Mouse (Mus musculus) embryonic facial prominence, embryonic 10.5 days (tissue): ENCODE data around the gene Supt4a. TPM values are rescaled to one million over a fixed set of nuclear protein-coding genes. Genes with fewer than 3 reads are reported as not detected.

Source experiments
- DNase-seq: peaks from one replicate; pipeline ENCODE4 v3.0.0-alpha.2; 2017; ENCODE audit warnings: low spot score
- H3K27ac ChIP-seq: fragments of 300-500 bp; sonication (generic); replicated peaks from 2 replicates; pipeline ENCODE4 v1.5.1; 2016; ENCODE audit warnings: mild to moderate bottlenecking
- H3K27me3 ChIP-seq: fragments of 300-500 bp; sonication (generic); replicated peaks from 2 replicates; pipeline ENCODE4 v1.6.1; 2016; ENCODE audit warnings: low read depth, mild to moderate bottlenecking; ENCODE audit not compliant: poor library complexity, severe bottlenecking
- H3K36me3 ChIP-seq: fragments of 300-500 bp; sonication (generic); replicated peaks from 2 replicates; pipeline ENCODE4 v1.6.1; 2016; ENCODE audit warnings: mild to moderate bottlenecking, moderate library complexity
- H3K4me1 ChIP-seq: fragments of 300-500 bp; sonication (generic); 2 replicates; pipeline ENCODE4 v1.6.1; 2016
- H3K4me3 ChIP-seq: fragments of 300-500 bp; sonication (generic); 2 replicates; pipeline ENCODE4 v1.5.1; 2016; ENCODE audit warnings: mild to moderate bottlenecking, moderate library complexity
- H3K9me3 ChIP-seq: fragments of 300-500 bp; sonication (generic); 2 replicates; pipeline ENCODE4 v1.6.1; 2016; ENCODE audit warnings: mild to moderate bottlenecking
- WGBS: fragments of 180-500 bp; shearing (Covaris S2); methylation state at CpG from one replicate; pipeline ENCODE4 v1.1.7; 2016; 5-methylcytosine and 5-hydroxymethylcytosine counted together
- polyA plus RNA-seq: library from polyadenylated mRNA; unstranded; fragments of >200 nt; fragmentation: Nextera tagmentation; extraction: Ambion mirVana; gene quantifications from 2 replicates; pipeline ENCODE4 v1.2.1, GENCODE M21; 2016

Gene Supt4a
- polyA plus RNA-seq, 1 experiment from 2014 or later, result 185 TPM

DNA sequence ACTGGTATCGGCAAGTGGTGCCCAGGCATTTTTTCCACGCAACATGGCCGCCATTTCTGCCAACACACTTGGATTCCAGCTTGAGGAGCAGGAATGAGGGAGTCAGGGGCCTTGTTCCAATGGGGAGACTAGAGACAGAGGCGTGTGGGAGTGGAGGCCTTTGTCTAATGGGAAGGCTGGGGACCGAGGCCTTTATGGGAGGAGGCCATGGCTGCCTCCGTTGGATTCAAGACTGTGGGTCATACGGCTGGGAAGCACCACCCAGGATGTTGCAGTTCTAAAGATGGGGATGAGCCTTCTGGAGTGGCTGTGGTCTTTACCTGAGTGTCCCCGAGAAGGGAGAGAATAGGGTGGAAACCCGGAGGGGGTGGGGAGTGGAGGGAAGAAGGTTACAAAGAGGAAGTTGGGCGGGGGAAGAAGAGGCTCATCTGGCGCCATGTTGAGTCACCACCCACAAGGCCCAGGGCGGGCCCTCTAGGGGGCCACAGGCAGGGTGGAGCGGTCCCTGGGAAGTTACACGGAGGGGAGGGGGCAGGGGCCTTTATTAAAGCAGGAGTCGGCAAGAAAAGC lies 19.0 kb downstream of the Supt4a start:
- H3K4me3 ChIP-seq, result peak overlapping the region; percentile 31
- 0 out of 2 replicates have a peak overlapping the region, but pooled peaks have one; percentile 30 for H3K27ac ChIP-seq
- DNase-seq, result no peak
- 81% methylated on average over 15 of the region's 15 CpGs for WGBS
- no peaks in the 10 kb centered on the region for H3K36me3 ChIP-seq
- H3K9me3 ChIP-seq, result no peaks in the 10 kb centered on the region
- peaks cover 28% of the 10 kb centered on the region for H3K27me3 ChIP-seq
- H3K4me1 ChIP-seq, result peaks cover 27% of the 10 kb centered on the region

DNA sequence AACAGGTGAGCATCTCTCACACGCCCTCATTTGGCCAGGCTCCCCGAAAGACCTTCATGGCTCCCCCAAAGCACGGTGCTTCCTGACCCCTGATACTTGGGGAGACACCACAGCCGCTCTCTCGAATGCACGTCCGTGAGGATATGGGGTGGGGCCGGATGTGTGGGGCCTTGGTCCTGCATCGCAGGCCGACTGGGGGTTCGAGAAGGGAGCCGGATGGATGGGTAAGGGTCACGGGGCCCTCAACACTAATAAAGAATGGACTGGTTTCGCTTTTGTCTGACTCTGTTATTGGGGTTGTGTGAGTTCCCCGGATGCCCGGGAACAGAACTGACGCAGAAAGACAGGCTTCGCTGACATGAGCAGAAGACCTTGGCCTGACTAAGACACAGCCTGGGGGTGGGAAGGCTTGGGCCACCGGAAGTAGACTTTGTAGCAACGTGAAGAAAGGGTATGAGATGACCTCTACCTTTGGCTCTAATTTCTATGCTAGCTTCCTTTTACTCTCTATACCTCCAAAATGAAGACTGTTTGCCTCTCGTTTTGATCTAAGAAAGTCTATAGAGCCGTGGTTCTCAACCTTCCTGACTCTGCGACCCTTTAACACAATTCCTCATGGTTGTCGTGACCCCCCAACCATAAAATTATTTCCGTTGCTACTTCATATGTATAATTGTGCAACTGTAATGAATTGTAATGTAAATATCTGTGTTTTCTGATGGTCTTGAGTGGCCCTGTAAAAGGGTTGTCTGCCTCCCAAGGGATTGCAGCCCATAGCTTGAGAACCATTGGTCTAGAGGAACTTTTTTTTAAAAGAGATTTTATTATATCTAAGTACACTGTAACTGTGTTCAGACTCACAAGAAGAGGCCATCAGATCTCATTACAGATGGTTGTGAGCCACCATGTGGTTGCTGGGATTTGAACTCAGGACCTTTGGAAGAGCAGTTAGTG lies 19.9 kb downstream of the Supt4a start:
- no peak overlapping the region for H3K27ac ChIP-seq
- H3K9me3 ChIP-seq, result no peaks in the 10 kb centered on the region
- peaks cover 38% of the 10 kb centered on the region for H3K27me3 ChIP-seq
- H3K4me1 ChIP-seq, result peaks cover 21% of the 10 kb centered on the region
- 91% methylated on average over 25 of the region's 25 CpGs for WGBS
- no peaks in the 10 kb centered on the region for H3K36me3 ChIP-seq
- DNase-seq, result no peak
- H3K4me3 ChIP-seq, result peak overlapping the region; percentile 31; the same call in 1 of the 2 replicates

DNA sequence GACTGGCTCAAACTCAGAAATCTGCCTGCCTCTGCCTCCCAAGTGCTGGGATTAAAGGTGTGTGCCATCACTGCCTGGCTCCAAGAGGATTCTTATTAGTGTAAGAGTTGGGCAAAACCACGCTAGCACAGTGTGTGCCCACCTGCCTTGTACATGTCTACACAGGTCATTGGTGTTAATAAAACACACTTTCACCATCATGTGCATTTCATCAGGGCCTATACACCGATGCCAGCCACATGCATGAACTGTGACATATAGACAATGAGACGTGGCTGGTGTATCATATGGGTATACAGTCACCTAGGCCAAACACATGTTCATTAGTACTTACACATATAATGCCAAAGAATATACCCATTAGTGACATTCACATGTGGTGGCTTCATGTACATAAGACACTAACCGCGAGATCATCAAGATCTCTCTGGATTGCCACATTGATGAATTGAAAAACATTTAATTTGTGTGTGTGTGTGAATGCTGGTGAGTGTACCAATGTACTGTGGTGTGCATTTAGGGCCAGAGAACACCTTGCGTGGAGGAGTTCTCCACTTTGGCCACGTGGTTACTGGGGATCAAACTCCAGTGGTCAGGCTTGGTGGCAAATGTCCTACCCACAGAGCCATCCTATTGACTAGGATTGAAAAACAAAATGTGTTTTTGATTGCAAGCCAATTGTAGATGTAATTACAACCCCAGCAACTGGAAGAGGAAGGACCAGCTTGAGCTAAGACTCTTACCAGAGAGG lies 21.0 kb downstream of the Supt4a start:
- peaks cover 24% of the 10 kb centered on the region for H3K4me1 ChIP-seq
- no peaks in the 10 kb centered on the region for H3K36me3 ChIP-seq
- DNase-seq, result no peak
- peaks cover 48% of the 10 kb centered on the region for H3K27me3 ChIP-seq
- WGBS, result 81% methylated on average over 7 of the region's 7 CpGs
- no peak overlapping the region for H3K4me3 ChIP-seq
- H3K27ac ChIP-seq, result no peak overlapping the region
- H3K9me3 ChIP-seq, result no peaks in the 10 kb centered on the region

DNA sequence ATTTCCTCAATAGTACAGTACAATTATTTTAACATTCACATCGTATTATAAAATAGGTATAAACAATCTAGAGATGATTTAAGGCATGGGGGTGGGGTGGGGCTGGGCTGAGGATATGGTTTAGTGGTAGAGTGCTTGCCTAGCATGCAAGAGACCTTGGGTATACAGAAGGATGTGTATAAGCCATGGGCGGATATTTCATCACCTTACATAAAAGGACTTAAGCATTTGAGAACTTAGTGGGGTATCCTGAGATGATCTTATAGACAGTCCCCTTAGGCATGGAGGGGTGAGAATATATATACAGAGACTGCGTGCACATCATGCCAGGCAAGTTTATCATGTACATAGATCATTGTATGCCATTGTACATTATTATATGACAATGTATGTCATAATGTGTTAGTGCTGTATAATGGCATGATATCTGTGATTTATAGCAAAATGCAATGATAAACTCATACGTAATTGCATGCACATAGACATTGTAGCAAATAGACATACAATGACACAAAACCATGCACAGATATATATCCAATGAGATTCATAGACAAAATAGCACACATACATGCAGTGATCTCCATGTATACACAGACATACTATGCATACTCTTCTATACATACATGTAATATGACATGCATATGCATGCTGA lies 21.7 kb downstream of the Supt4a start:
- WGBS, result 72% methylated on average over 4 of the region's 4 CpGs
- Histone ChIP-seq H3K36me3 (no peaks in the 10 kb centered on the region), H3K27ac (no peak overlapping the region), H3K27me3 (peaks cover 56% of the 10 kb centered on the region), H3K4me3 (no peak overlapping the region), H3K9me3 (no peaks in the 10 kb centered on the region), H3K4me1 (peaks cover 30% of the 10 kb centered on the region)
- no peak for DNase-seq

DNA sequence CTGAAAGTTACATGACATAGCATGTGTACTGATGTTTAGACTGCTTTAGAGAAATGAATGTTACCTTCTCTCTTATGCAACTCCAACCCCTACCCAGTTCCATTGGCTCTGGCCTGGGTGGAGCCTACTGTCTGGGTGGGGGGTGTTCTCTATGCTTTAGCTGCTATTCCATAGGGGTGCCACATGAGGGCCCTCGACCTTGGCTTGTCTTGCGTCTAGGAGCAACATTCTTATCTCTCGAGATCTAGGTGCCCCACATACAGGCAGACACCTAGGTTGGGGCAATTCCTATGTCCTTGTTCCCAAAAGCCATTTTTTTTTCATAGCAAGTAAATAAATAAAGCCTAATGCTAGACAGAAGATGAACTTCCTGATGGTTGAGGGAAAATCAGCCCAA lies 22.3 kb downstream of the Supt4a start:
- 7% methylated on average over 3 of the region's 3 CpGs for WGBS
- Histone ChIP-seq H3K27ac (no peak overlapping the region), H3K36me3 (no peaks in the 10 kb centered on the region), H3K4me1 (peaks cover 30% of the 10 kb centered on the region), H3K27me3 (peaks cover 61% of the 10 kb centered on the region), H3K9me3 (no peaks in the 10 kb centered on the region), H3K4me3 (no peak overlapping the region)
- DNase-seq, result no peak

DNA sequence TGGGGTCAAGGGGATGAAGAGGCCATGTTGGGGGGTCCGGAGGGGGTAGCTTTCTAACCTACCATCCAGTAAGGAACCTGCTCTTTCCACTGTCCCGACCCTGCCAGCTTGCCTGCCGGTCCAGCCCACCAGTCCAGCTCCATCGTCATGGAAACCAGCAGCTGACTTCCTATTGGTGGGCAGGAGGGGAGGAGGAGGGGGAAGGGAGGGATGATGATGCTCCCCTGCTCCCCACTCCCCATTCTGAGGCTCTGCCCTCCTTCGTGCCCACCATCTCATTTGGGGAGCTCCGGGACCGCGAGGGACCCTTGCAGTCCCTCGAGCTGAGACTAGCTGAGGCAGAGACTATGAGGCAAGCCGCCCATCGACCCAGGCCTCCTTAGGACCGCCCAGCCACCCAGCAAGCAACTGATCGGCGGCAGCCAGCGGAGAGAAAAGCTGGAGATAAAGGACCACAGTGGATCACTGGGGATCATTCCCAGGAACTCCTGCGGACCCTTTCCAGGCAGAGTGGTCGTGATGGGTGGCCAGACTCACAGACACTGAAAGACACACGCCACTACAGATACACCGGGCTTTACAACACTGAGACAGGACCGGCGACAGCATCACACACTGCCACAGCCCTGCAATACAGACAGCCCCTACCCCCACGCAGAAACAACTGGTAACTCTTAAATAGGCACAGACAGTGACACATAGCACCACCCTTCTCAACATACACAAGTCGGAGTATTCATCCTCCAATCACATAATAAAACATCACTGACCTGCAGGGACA lies 23.1 kb downstream of the Supt4a start, which contains the start of gene Tspoap1:
TSS of gene Tspoap1 (plus strand) at position 241 of the 781 bp plus-strand sequence.
- H3K4me1 ChIP-seq, result peaks cover 28% of the 10 kb centered on the region
- H3K4me3 ChIP-seq, result peak within 1 kb of the TSS; percentile 41
- peaks cover 70% of the 10 kb centered on the region for H3K27me3 ChIP-seq
- no peak within 1 kb of the TSS for H3K27ac ChIP-seq
- peak; percentile 57 for DNase-seq
- no peaks in the 10 kb centered on the region for H3K9me3 ChIP-seq
- WGBS, result 7% methylated on average over 23 of the region's 23 CpGs
- no peaks in the 10 kb centered on the region for H3K36me3 ChIP-seq

DNA sequence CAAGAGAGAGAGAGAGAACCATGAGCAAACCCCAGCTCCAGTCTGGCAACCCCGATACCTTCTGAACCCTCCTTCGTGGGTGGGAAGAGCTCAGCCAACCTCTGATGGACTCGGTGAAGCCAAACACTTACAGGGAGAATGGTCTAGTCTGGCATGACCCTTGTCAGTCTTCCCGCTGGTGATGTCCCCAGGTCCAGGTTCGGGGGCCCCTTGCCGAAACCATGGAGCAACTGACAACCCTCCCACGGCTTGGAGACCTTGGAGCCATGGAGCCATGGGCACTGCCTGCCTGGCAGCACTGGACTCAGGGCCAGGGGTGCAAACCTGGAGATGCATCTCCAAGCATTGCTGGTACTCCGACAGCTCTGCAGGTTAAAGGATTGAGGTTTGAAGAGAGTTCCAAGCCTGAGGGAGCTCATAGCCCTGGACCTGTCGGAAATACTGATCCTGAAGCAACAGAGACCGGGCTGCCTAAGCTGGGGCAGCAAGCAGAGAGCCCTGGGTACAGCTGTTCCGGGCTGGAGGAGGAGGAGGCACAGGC lies 23.9 kb downstream of the Supt4a start:
- Histone ChIP-seq H3K9me3 (no peaks in the 10 kb centered on the region), H3K27me3 (peaks cover 77% of the 10 kb centered on the region), H3K27ac (no peak overlapping the region), H3K4me3 (no peak overlapping the region), H3K4me1 (peaks cover 28% of the 10 kb centered on the region), H3K36me3 (no peaks in the 10 kb centered on the region)
- no peak for DNase-seq
- WGBS, result 62% methylated on average over 11 of the region's 11 CpGs

DNA sequence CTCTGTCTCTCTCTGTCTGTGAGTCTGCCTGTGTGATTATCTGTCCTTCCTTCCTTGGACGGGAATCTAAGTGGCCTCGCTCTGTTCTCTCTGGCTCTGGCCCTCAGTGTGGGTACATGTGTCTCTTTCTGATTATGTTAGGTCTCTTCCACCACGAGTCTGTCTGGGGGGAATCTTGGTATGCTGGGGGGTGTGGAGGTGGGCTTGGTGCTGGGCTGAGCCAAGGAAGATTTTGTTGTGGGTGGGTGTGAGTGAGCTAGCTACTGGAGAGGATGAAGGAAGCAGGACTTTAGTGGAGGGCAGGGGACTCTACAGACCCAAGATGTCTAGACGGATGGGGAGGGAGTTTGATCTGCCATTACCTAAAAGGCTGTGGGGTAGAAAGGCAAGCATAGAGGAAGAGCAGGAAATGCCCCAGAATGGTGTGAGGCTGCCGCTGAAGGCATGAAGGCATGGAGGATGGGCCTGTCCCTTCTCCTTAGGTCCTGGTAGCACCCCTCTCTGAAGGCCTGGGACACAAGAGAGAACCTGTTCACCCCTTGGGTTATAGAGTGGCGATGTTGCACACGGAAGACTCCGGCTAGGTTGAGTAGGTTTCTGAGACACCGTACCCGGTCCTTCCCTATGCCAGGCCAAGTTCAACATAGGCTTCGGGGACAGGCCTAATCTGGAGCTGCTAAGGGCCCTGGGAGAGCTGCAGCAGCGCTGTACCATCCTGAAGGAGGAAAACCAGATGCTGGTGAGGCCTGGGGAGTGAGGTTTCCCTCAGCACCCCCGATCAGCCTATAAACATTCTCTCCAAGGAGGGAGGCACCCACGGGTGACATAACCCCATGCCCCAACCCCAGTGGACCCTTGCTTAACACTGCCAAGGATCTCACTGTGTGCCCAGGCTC lies 24.7 kb downstream of the Supt4a start:
- H3K4me1 ChIP-seq, result peaks cover 28% of the 10 kb centered on the region
- H3K4me3 ChIP-seq, result 0 out of 2 replicates have a peak overlapping the region, but pooled peaks have one; percentile 3
- no peak for DNase-seq
- WGBS, result 77% methylated on average over 14 of the region's 14 CpGs
- H3K9me3 ChIP-seq, result no peaks in the 10 kb centered on the region
- H3K27me3 ChIP-seq, result peaks cover 85% of the 10 kb centered on the region
- H3K27ac ChIP-seq, result no peak overlapping the region
- H3K36me3 ChIP-seq, result no peaks in the 10 kb centered on the region

DNA sequence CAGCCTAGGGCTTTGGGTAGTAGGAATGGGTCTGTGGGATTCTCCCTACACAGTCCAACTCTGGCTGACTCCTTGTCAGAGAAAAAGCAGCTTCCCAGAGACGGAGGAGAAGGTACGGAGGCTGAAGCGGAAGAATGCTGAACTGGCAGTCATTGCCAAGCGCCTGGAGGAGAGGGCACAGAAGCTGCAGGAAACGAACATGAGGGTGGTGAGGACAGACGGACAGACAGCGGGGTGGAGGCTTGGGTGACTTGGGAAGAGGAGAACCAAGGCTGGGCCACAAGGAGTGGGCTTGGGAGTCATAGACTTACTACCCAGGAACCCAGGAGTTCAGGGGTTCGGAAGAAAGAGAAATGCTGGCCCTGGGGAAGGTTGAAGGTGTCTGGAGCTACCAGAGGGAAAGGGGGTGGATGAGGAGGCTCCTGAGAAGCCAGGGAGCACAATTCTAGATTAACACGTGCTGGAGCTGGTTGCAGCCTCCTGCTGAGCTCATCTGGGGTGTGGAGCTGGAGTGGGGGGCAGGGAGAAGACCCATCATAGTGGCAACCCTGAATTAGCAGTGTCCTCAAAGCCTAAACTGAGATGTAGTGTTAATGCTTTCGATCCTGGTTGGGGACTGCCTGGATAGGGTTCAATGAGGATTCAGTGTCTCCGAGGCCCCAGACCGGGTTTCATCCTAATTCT lies 25.5 kb downstream of the Supt4a start:
- 39% methylated on average over 12 of the region's 12 CpGs for WGBS
- Histone ChIP-seq H3K36me3 (no peaks in the 10 kb centered on the region), H3K9me3 (no peaks in the 10 kb centered on the region), H3K4me1 (peaks cover 28% of the 10 kb centered on the region), H3K4me3 (peak overlapping the region; percentile 70), H3K27ac (no peak overlapping the region), H3K27me3 (peaks cover 92% of the 10 kb centered on the region)
- DNase-seq, result no peak

DNA sequence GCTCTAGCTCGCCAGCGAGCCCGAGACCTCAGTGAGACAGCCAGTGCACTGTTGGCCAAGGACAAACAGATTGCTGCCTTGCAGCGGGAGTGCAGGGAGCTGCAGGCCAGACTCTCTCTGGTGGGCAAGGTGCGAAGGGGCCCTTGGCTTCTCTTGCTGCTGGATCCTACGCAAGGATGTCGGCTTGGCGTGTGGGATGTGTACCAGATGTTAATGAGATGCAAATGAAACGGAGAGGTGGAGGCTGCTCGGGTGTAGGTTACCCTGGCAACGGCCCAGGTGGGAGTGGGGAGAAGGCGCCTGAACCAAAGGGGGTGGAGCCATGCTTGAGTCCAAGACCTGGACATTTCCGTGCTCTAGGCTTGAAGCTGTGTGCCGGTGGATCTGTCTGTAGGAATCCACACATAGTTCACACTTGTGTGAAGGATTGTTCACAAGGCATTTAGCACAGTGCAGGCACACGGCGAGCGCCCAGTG lies 26.2 kb downstream of the Supt4a start:
- Histone ChIP-seq H3K4me1 (peaks cover 28% of the 10 kb centered on the region), H3K27ac (peak overlapping the region; percentile 78), H3K4me3 (peak overlapping the region; percentile 70), H3K36me3 (no peaks in the 10 kb centered on the region), H3K9me3 (no peaks in the 10 kb centered on the region), H3K27me3 (peaks cover 99% of the 10 kb centered on the region)
- DNase-seq, result peak; percentile 72
- 2% methylated on average over 17 of the region's 17 CpGs for WGBS
